Mouse (Mus musculus) adipocyte (in vitro differentiated cells): ENCODE measurements around the gene Klhl29.

Experiments used
- DNase-seq: peaks from one replicate; pipeline ENCODE4 v3.0.0-alpha.2; 2016; ENCODE audit warnings: low spot score

Gene Klhl29

DNA sequence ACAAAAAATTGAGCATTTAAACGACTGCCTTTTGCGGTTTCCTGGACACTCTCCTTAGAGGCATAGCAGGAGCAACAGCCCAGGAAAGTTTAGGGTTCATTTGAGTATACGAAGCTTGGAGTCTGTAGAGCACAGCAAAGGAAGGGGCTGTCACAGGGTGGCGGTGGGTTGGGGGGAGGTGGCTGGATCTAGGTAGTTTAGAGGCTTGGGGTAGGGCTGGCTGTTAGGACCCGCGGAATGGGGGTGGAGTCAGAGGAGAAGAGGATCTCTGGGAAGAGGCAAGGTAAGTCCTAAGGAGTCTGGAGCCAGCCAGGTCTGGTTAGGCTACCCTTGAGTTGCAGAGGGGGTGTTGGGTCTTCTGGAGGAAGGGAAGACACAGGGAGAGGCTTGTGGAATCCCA is 255.2 kb downstream of the Klhl29 start:
- DNase-seq = no peak

DNA sequence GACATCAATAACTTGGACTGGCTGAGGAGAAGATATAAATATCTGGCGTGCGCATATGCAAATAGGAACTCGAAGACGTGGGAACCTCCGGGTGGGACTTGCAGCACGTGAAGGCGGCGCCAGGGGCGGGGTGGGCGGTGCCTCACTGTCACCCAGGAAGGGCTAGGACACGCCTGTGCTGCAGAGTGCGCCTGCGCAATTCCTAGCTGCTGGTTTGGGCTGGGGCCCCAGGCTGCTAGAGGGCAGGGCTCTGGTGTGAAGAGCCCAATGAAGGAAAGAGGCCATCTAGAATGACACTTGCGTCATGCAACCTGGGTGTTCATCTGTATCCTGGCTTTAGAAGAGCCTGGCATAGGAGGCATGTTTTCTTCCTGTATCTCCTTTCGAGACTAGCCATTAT is 255.8 kb downstream of the Klhl29 start:
- no peak for DNase-seq

DNA sequence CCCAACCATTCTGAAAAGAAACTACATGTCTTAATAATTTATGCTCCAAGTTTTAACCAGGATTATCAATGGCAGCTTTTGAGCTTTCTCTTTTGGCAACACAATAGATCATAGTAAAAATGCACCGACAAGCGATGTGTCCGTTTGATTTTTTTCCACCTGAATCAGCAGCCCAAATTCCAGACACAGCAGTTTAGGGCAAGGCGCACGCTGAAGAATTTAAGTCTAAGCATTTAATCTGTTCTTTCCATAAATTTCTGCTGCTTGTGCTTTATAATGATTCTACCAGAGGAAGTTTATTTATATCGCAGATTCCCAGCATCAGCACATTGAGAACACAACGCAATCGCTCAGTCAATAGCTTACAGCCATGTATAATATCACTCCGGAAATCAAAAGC is 256.2 kb downstream of the Klhl29 start:
- no peak for DNase-seq

DNA sequence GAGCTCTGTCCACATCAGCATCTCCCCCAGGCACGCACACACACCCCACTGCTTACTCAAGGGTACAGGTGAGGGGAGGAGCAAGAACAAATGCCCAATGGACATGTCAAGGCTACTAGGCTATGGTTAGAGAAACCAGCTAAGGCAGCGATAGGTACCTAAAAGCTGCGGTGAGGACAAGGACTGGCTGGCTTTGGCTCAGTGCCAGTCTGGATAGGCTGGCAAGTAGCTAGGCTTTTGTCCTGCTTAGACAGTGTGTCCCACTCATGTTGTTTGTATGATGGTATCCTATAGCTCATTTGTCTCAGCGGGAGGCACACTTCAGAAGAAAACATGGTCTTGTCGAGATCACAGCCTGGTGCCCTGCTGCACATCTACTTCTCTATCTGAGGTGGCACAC is 258.9 kb downstream of the Klhl29 start:
- no peak for DNase-seq

DNA sequence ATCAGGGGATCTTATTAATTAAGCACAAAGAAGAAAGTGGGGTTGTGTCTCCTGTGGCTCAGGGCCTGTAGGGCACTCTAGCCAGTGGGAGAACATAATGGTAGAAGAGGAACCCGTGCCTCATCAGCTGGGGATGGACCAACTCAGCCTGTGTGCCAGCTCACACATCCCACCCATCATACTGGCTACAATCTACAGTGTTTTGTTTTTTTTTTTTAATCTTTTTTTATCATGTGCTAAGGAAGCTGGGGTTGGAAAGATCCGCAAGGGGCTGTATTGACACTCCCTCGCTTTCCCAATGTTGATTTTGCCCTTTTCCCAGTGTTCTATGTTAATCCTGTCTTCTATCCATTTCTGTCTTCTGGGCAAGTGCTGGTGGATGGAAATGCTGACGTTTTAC is 260.9 kb downstream of the Klhl29 start:
- DNase-seq = no peak

DNA sequence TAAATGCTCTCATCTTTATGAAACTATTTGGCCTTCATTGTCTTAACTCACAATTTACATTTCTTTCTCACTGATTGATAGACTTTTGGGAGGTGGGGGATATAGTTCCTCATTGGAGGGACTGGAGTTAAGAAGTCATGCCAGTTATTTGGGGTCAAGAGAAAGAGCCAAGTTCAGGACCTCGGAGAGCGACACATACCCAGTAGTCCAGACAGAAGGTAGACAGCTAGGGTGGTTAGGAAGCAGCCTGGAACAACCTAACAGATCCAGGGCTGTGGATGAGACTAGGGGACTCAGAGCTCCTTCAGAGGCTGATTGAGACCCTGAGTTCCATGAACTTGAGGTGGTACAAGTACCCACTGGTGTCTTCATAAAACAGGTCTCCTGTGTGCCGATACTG is 264.1 kb downstream of the Klhl29 start:
- peak; percentile 31 for DNase-seq

DNA sequence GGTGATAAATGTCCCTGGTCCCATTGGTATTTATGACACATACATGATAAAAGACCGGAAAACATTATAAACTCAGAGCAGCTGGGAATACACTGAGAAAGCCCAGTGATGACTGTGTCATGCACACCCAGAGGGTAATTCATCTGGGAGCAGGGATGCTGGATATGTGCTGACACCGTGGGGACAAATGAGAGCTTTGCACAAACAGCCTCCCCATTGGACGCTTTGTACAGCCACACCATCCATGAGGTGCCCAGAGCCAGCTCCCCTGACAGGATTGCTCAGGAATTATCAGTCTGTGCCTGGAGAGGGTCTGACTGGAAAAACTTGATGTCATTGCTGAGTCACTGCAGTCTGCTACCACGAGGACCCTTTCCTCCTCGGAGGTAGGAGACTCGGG is 266.9 kb downstream of the Klhl29 start:
- no peak for DNase-seq

DNA sequence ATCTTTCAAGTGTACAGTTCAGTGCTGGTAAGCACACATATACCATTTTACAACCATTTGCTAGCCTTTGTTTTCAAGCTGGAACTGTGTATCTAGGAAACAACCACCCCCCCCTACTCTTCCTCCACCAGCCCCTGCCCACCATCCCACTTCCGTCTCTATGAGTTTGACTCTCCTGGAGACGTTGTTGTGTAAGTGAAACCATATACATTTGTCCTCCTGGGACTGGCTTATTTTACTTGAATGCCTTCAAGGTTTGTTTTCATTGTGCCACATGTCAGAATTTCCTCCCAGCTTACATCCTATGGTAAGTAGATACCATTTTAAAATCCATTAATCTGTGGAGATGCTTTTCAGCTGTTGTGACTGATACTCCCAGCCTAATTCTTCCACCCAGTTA is 267.7 kb downstream of the Klhl29 start:
- DNase-seq = no peak

DNA sequence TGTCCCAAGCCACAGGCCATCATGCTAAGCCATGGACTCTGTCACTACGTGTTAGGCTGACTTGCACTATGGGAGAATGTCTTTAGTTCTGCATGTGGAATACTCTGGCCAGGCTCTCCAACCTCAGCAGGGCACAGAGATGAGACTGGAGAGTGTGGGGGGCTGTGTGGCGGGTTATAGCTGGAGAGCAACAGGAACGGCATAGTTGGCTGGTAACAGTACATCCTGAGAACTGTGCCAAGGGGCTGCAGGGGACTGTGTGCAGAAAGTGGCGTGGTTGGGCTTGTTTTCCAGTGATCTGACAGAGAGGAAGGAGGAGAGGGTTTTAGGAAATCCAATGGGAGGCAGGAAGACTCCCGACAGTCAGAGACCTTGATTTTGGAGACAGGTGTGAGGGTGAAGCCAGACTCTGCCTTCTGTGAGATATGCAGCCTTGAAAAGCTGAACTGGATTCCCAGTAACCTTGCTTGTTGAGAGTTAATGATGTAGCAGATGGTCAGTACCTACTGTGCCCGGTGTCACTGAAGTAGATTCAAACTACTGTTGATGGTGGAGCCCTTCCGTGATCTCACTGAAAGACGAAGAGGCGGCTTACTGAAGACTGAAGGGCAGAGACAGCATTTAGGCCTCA is 270.9 kb downstream of the Klhl29 start:
- no peak for DNase-seq

DNA sequence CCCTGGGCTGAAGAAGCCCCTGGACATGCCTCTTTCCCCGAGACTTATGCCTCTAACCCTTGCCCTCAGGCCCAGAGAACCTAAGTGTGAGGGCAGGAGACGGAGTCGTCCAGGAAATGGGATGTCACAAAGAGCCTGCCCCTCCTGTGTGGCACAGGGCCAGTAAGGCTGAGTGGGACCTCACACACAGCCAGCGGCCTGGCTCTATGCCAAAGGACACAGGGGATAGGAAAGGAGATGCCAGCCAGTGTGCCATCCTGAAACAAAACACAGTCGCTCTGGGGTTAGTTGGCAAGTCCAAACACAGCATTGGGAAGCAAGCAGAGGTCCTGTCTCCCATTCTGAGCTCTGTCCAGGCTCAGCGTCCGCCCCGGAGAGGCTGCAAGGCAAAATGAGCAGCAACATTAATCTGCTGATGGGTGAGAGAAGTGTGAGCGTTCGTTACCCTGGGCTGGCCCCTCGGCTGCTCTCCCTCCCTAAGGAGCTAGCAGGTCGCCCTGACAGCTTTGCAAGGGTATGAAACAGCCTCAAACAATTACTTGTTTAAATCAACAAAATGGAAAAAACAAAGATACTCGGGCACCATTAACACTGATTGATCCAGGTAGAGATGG is 274.0 kb downstream of the Klhl29 start:
- DNase-seq = no peak

DNA sequence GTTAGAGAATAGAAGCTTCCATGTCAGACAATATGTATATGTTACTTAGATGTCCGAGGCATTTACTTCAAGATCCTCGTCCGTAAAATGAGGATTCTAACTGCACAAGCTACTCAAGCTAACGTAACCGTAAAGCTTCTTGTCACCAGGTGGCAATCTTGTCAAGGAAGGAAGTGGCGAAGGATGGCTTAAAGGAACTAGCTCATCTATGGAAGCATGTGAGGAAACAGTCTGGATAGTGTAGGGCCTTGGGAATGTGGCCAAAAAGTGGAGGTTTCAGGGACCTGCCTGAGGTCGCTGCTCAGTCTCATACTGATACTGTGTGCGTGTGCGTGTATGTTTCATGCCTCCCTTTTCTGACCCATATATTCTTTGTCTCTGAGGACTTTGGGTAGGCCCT is 275.9 kb downstream of the Klhl29 start:
- no peak for DNase-seq

DNA sequence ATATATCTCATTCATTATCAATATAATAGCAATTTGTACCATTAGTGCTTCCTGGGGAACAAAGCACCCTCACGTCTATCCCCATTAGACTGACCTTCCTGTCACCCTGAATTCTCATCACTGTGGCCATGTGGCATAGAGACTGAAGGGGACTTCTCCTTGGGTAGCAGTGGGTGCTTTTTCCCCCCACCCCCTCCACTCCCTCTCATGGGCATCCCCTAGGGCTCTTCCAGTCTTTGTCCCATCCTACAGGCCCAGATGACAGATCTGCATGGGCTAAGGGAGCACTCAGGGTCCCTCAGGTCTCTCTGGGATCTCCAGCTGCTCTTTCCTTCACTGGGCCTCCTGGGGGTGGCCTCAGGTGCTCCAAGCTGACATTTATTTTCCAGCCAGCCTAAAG is 286.8 kb downstream of the Klhl29 start:
- no peak for DNase-seq

DNA sequence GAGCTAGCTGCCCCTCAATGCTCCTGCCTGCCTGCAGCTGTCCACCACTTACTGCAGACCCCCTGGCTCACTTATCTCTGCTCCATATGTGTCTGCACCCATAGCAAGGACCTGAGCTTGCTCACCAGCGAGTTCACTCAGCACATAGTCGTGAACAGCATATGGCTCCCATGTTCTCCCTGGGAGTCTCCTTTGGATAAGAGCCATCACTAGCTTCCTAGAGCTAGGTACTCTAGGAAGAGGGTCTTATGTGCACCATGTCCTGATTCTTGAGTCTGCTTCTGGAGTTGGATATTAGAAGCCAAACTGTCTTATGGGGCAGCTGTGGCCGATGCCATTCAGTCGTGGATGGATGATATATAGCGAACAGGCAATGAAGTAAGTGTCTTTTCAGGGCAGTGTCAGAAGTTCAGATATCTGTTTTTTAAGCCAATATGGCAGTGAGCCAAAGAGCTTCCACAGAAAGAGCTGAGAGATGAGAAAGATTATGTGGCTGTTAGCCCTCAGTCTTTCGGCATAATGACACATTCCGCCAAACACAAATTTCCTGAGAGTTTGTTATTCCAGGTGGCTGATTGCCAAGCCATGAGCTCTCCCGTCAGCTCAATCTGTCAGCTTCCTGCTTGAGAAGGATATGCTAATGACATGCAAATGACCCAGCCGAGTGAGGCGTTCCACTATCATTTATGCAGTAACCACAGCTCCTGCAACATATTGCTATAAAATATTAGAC is 287.5 kb downstream of the Klhl29 start:
- peak; percentile 29 for DNase-seq

DNA sequence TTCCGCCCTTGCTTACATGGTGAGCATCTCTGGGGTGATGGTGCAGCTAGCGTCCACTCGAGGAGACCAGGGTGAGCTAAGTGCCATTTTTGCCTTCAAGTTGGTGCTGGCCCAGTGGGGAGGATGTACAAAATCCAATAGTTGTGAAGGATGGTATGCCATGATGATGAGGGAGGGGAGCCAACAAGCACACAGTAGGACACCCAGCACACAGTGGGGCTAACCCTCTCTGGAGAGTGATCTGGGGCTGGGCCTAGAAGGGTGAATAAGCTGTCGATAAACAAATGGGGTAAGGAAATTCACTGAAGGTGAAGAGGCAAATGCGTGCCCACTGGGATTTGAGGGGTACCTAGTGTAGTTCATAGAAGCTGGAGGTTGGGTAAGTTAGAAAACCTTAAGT is 290.8 kb downstream of the Klhl29 start:
- DNase-seq = no peak

DNA sequence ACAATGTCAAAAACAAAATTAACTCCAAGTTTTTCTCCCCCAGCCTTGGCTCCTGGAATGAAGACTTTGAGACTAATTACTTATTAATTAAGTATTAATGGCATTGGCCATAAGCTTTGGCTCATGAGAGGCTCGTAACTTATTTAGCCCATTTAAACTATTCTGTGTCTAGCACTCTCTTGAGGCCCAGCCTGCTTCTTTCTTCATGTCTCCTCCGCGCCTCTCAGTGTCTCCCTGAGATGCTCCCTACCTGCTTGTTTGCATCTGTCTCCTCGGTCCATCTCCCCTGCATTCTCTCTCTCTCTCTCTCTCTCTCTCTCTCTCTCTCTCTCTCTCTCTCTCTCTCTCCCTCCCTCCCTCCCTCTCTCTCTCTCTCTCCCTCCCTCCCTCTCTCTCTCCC is 294.0 kb downstream of the Klhl29 start:
- DNase-seq = no peak

DNA sequence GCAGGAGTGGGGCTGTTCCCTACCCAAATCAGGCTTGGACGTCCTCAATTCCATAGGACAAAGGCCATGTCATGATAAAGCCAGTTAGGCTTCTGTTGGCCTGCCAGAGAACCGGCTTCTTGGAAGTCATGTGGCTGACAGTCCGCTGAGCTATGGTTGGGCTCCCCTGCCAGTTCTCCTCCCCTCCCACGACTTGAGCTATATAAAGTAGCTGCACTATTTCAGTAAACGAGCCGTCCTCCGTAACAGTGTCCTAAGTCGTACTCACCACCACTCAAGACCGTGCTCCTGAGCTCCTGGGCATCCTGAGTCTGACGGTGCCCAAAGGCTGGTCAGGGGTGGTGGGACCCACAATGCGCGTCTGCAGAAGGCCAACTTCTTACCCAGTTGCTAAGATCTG is 302.3 kb downstream of the Klhl29 start:
- no peak for DNase-seq

DNA sequence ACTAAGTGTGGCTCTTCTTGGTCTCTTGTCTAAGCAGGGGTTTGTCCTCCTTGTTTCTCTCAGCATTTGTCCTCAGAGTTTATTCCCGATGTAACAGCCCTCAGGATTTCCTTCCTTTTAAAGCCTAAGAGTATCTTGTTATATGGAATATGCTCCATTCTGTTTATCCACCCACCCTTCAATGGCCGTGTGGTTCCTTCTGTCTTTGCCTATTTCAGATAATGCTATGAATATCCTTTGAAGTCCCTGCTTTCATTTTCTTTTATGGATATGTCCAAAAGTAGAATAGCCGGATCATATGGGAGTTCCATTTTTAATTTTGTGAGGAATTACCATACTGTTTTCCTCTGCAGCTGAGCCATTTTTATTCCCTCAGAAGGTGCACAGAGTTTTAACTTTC is 305.4 kb downstream of the Klhl29 start:
- DNase-seq = no peak

DNA sequence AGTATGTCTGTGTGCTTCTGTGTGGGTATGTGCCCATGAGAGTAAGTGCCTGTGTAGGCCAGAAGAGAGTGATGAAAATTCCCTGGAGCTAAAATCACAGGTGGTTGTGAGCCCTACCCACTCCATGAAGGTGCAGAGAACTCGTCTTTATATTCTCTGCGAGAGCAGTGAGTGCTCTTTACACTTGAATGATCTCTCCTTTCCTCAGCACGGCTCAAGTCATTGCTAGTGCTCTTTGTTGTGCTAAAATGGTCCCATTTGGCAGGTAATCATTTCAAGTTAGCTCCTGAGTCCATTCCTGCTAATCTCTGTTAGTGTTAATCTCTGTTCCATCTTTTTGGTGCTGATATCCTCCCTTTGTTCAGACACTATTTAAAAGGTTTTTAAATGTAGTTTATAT is 307.9 kb downstream of the Klhl29 start:
- DNase-seq = no peak

DNA sequence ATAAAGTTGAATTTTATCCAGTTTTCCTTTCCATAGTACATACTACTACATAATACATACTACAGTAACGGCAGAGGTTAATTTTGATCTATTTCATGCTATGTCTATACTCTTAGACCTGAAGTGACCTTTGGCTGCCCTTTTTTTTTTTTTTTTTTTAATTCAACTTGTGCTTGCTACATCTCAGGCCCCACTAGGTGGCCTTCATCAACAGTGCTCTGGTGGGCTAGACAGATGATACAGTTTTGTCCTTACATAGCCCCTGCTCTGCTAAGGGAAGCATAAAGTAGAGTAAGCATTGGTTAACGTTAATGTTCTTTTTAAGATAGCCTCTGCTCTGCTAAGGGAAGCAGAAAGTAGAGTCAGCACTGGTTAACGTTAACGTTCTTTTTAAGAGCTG is 327.4 kb downstream of the Klhl29 start:
- DNase-seq = no peak

DNA sequence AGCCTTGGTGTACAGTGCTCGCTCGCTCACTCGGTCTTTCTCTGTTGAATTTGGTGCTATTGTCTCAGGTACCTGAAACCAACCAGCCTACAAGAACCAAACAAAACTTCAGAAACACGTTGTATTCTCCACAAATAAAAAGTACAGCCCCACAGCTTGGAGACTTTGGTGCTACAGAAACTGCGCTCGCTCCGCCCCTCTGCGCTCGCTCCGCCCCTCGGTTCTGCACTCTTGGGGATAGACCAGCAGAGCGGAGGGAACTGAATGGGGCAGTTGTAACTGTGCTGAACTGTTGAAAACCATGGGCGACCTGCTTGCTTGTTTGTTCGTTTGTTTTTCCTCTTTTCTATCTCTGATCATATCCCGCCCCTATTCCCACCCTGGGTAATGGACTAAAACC is 331.3 kb downstream of the Klhl29 start:
- no peak for DNase-seq

DNA sequence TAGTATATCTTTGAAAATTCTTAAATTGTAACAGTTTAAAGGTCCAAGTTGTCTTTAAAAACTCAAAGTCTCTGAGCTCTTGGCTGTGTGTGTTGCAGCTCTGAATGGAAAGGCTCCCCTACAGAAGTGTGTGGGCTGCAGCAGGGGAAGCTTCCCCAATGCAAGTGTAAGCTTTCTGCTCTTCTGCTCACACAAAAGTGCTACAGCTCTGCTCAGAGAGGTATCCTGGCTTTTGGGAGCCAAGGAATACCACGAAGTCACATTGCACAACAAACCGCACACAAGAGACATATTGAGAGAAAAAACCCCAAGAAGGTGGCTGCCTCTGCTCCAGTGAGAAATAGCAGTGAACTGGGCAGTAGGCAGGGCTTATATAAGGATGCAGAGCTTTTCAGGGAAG is 337.5 kb downstream of the Klhl29 start:
- DNase-seq = no peak

DNA sequence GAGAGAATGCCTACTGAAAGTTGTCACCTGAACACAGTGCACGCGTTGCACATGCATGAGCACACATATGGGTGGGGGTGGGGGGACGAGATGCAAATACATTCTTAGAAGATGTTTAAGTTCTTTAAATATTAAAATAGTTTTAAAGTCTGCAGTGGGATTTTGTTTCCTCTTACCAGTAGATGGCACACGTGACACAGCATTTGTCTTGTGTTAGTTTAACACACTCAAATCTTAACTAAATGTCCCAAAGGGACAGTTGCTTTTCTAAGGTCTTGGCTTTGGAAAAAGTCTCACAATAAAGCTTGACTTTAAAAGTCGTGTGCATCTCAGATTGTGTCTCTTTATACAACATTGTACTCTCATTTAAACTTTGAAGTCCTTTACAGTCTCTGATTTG is 346.4 kb downstream of the Klhl29 start:
- peak; percentile 23 for DNase-seq
